Mouse (Mus musculus) ES-Bruce4 (cell line): ENCODE measurements around the gene Mta2.

ENCODE experiments used
- CTCF ChIP-seq: IDR thresholded peaks from one replicate; pipeline ENCODE4 v1.8.1; 2011; ENCODE audit warnings: low read depth, low read length
- EP300 ChIP-seq: IDR thresholded peaks from 2 replicates; pipeline ENCODE4 v1.6.1; 2011; ENCODE audit warnings: low read depth, low read length; ENCODE audit not compliant: insufficient read depth
- POLR2A ChIP-seq: IDR thresholded peaks from one replicate; pipeline ENCODE4 v1.8.1; 2011; ENCODE audit warnings: low read length; ENCODE audit not compliant: insufficient read depth

DNA sequence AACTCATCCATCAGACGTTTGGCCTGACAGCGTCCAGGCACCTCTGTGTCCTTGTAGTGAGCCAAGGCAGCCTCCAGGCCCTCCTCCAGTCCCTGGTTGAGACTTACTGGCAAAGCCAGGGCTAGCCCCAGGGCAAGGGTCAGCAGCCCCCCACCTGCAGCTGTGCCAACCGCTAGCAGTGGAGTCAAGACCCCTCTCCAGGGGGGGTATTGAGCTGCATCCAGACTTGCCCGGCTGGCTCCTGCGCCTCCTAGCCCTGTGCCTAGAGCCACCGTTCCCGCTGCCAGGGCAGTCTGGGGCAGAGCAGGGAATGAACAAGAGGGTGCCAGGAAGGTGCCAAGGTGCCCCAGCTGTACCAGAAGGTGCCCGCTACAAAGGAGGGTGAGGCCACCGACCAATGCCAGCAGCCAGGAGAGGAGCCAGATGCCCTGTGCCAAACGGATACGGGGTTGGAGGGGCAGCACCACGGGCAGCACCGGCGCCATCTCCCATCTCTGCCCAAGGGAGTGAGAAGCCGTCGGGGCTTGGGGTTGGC, 12.9 kb upstream of the Mta2 start:
- no peak for TF ChIP-seq EP300
- no peak for TF ChIP-seq CTCF
- no peak for TF ChIP-seq POLR2A
